12 mouse cellular contexts compared by ENCODE assay signal in genomic region chr5:120505781-120506180, GRCm38 (mm10). TPM values are rescaled to one million over a fixed set of nuclear protein-coding genes. Genes with fewer than 3 reads are reported as not detected.
DNase-seq lines count a peak whose midpoint lies in the region; ATAC-seq and TF ChIP-seq lines count a peak whose summit lies in the region.
"Had no signal": no experiment of that assay in that cellular context is flagged by ENCODE, and none has a peak within 500 bp of the region (broad histone marks: within the 10 kb centered on the region; RNA-seq: fewer than 3 reads in every experiment).

No protein-coding gene starts in this region.

- no peak for TF ChIP-seq CTCF in stomach, postnatal 0 days (IDR thresholded peaks at IDR 0.05; ENCODE audit: low read depth)
- no peak for TF ChIP-seq CTCF in intestine, postnatal 0 days (IDR thresholded peaks at IDR 0.05; ENCODE audit: low read depth)

- no peaks in the 10 kb centered on the region for H3K9me3 ChIP-seq in heart, embryonic 15.5 days (replicated peaks)
- H3K9me3 ChIP-seq in stomach, embryonic 15.5 days: no peaks in the 10 kb centered on the region
- H3K9me3 ChIP-seq in stomach, postnatal 0 days (ENCODE audit: control insufficient read depth, low read length): no peaks in the 10 kb centered on the region
- no peaks in the 10 kb centered on the region for H3K9me3 ChIP-seq in intestine, postnatal 0 days (ENCODE audit: control insufficient read depth)
- no peaks in the 10 kb centered on the region for H3K9me3 ChIP-seq in stomach, embryonic 16.5 days (replicated peaks; ENCODE audit: control insufficient read depth, low read length)
- H3K9me3 ChIP-seq: midbrain, embryonic 15.5 days had no signal

- intact Hi-C loops in heart, postnatal 36 days (cut with DNase I): loop anchor here (1.0 to 10.0 kb wide), 2 partner anchors 100 to 239 kb away; partner anchors contain the start of gene Oas2

- no peak for DNase-seq in heart, postnatal 36 days
- DNase-seq in stomach, postnatal 0 days (ENCODE audit: low spot score): no peak
- no peak for DNase-seq in retina, embryonic 14.5 days (ENCODE audit: low spot score)
- DNase-seq in thymus, postnatal 14 days: no peak

- no peak for ATAC-seq in heart, embryonic 15.5 days (replicated peaks; ENCODE audit: insufficient number of reproducible peaks, insufficient read depth, low FRiP score, low read depth)
- no peak for ATAC-seq in stomach, embryonic 15.5 days (ENCODE audit: insufficient read depth, low FRiP score, low read depth)
- ATAC-seq in stomach, postnatal 0 days (ENCODE audit: low FRiP score, low TSS enrichment): no peak
- no peak for ATAC-seq in intestine, postnatal 0 days
- no peak for ATAC-seq in stomach, embryonic 16.5 days (ENCODE audit: insufficient read depth, low FRiP score)
- ATAC-seq: midbrain, embryonic 15.5 days had no signal

- no peak for TF ChIP-seq EP300 in stomach, postnatal 0 days (optimal IDR thresholded peaks at IDR 0.05)

- no peak overlapping the region for H3K4me3 ChIP-seq in heart, embryonic 15.5 days
- no peak overlapping the region for H3K4me3 ChIP-seq in stomach, embryonic 15.5 days (replicated peaks)
- no peak overlapping the region for H3K4me3 ChIP-seq in stomach, postnatal 0 days (ENCODE audit: low read depth, low read length)
- no peak overlapping the region for H3K4me3 ChIP-seq in intestine, postnatal 0 days (ENCODE audit: low read depth, low read length)
- H3K4me3 ChIP-seq in stomach, embryonic 16.5 days (replicated peaks; ENCODE audit: low read length): no peak overlapping the region
- H3K4me3 ChIP-seq: left cerebral cortex, adult 2 months; midbrain, embryonic 15.5 days had no signal

- H3K36me3 ChIP-seq in heart, embryonic 15.5 days: no peaks in the 10 kb centered on the region
- no peaks in the 10 kb centered on the region for H3K36me3 ChIP-seq in stomach, embryonic 15.5 days
- H3K36me3 ChIP-seq in stomach, postnatal 0 days (ENCODE audit: control insufficient read depth, insufficient read depth, low read length): no peaks in the 10 kb centered on the region
- H3K36me3 ChIP-seq in intestine, postnatal 0 days (ENCODE audit: control insufficient read depth, insufficient read depth): no peaks in the 10 kb centered on the region
- no peaks in the 10 kb centered on the region for H3K36me3 ChIP-seq in stomach, embryonic 16.5 days (ENCODE audit: control insufficient read depth, insufficient read depth, low read length)
- H3K36me3 ChIP-seq: midbrain, embryonic 15.5 days had no signal

- peaks cover 26% of the 10 kb centered on the region for H3K4me1 ChIP-seq in heart, embryonic 15.5 days (replicated peaks)
- peaks cover 26% of the 10 kb centered on the region for H3K4me1 ChIP-seq in stomach, embryonic 15.5 days
- H3K4me1 ChIP-seq in stomach, postnatal 0 days (replicated peaks; ENCODE audit: control insufficient read depth, insufficient read depth): 0 out of 2 replicates have a peak, but pooled peaks cover 6% of the 10 kb centered on the region
- H3K4me1 ChIP-seq in intestine, postnatal 0 days (replicated peaks; ENCODE audit: control insufficient read depth, insufficient read depth, low read length): 0 out of 2 replicates have a peak, but pooled peaks cover 5% of the 10 kb centered on the region
- H3K4me1 ChIP-seq in stomach, embryonic 16.5 days (ENCODE audit: control insufficient read depth, insufficient read depth, low read length): peaks cover 17% of the 10 kb centered on the region

- H3K4me2 ChIP-seq in heart, embryonic 15.5 days: peak overlapping the region; percentile 17; the same call in 1 of the 2 replicates
- peak overlapping the region; percentile 35; the same call in 1 of the 2 replicates for H3K4me2 ChIP-seq in stomach, embryonic 15.5 days
- no peak overlapping the region for H3K4me2 ChIP-seq in stomach, postnatal 0 days (replicated peaks; ENCODE audit: low read depth)
- peak overlapping the region; percentile 41 for H3K4me2 ChIP-seq in intestine, postnatal 0 days (replicated peaks; ENCODE audit: low read depth)
- H3K4me2 ChIP-seq in stomach, embryonic 16.5 days (ENCODE audit: low read depth, low read length): peak overlapping the region; percentile 19; the same call in 1 of the 2 replicates
- H3K4me2 ChIP-seq: midbrain, embryonic 15.5 days had no signal

- no peaks in the 10 kb centered on the region for H3K27me3 ChIP-seq in heart, embryonic 15.5 days
- H3K27me3 ChIP-seq in stomach, embryonic 15.5 days (replicated peaks): no peaks in the 10 kb centered on the region
- H3K27me3 ChIP-seq in stomach, postnatal 0 days (ENCODE audit: control insufficient read depth, insufficient read depth, low read length): no peaks in the 10 kb centered on the region
- no peaks in the 10 kb centered on the region for H3K27me3 ChIP-seq in intestine, postnatal 0 days (replicated peaks; ENCODE audit: control insufficient read depth, insufficient read depth, low read length)
- no peaks in the 10 kb centered on the region for H3K27me3 ChIP-seq in stomach, embryonic 16.5 days (ENCODE audit: control insufficient read depth, insufficient read depth, low read length)
- H3K27me3 ChIP-seq: midbrain, embryonic 15.5 days had no signal

- no peak overlapping the region for H3K27ac ChIP-seq in heart, embryonic 15.5 days
- H3K27ac ChIP-seq in stomach, embryonic 15.5 days: no peak overlapping the region
- H3K27ac ChIP-seq in stomach, postnatal 0 days (replicated peaks): no peak overlapping the region
- H3K27ac ChIP-seq in intestine, postnatal 0 days (ENCODE audit: low read depth, low read length): no peak overlapping the region
- H3K27ac ChIP-seq in stomach, embryonic 16.5 days (ENCODE audit: low read length): no peak overlapping the region
- H3K27ac ChIP-seq: left cerebral cortex, adult 2 months; midbrain, embryonic 15.5 days had no signal

- no peak overlapping the region for H3K9ac ChIP-seq in heart, embryonic 15.5 days
- no peak overlapping the region for H3K9ac ChIP-seq in stomach, embryonic 15.5 days
- H3K9ac ChIP-seq in stomach, postnatal 0 days (ENCODE audit: low read length): no peak overlapping the region
- H3K9ac ChIP-seq in intestine, postnatal 0 days (ENCODE audit: low read depth, low read length): no peak overlapping the region
- H3K9ac ChIP-seq in stomach, embryonic 16.5 days (ENCODE audit: low read length): peak overlapping the region; percentile 46
- H3K9ac ChIP-seq: midbrain, embryonic 15.5 days had no signal

- WGBS in heart, embryonic 15.5 days: 66% methylated on average over 9 of the region's 9 CpGs
- 60% methylated on average over 9 of the region's 9 CpGs for WGBS in stomach, embryonic 15.5 days
- 55% methylated on average over 9 of the region's 9 CpGs for WGBS in stomach, postnatal 0 days
- WGBS in intestine, postnatal 0 days: 57% methylated on average over 9 of the region's 9 CpGs
- 63% methylated on average over 9 of the region's 9 CpGs for WGBS in stomach, embryonic 16.5 days

RNA-seq across cellular contexts. Expression of gene Plbd2, which starts 2.4 kb away (rescaled TPM):
- polyA plus RNA-seq in heart, embryonic 15.5 days (2015; fragmentation: Nextera tagmentation; extraction: Ambion mirVana): 40.8 and 49.6 TPM in 2 replicates
- total RNA-seq in heart, postnatal 36 days (2021): 10 to 100 TPM; 37.3 to 49.8 TPM
- polyA plus RNA-seq in stomach, embryonic 15.5 days (2015; fragmentation: Nextera tagmentation; extraction: Ambion mirVana): 51.5 and 53.5 TPM in 2 replicates
- polyA plus RNA-seq in stomach, postnatal 0 days (2015; fragmentation: Nextera tagmentation; extraction: Ambion mirVana): 42.6 and 45.9 TPM in 2 replicates
- 63.6 and 67.2 TPM in 2 replicates for polyA plus RNA-seq in intestine, postnatal 0 days (2015; fragmentation: Nextera tagmentation; extraction: Ambion mirVana)
- 37.1 and 40.3 TPM in 2 replicates for polyA plus RNA-seq in stomach, embryonic 16.5 days (2015; fragmentation: Nextera tagmentation; extraction: Ambion mirVana)

RNA-seq across cellular contexts. Expression of gene Slc8b1, which starts 5.2 kb away (rescaled TPM):
- polyA plus RNA-seq in heart, embryonic 15.5 days (2015; fragmentation: Nextera tagmentation; extraction: Ambion mirVana): 2.7 and 5.0 TPM in 2 replicates
- 10 to 100 TPM; 12.5 to 13.9 TPM for total RNA-seq in heart, postnatal 36 days (2021)
- 6.2 and 8.3 TPM in 2 replicates for polyA plus RNA-seq in stomach, embryonic 15.5 days (2015; fragmentation: Nextera tagmentation; extraction: Ambion mirVana)
- 4.9 and 5.2 TPM in 2 replicates for polyA plus RNA-seq in stomach, postnatal 0 days (2015; fragmentation: Nextera tagmentation; extraction: Ambion mirVana)
- 4.1 and 4.4 TPM in 2 replicates for polyA plus RNA-seq in intestine, postnatal 0 days (2015; fragmentation: Nextera tagmentation; extraction: Ambion mirVana)
- polyA plus RNA-seq in stomach, embryonic 16.5 days (2015; fragmentation: Nextera tagmentation; extraction: Ambion mirVana): 8.6 and 9.2 TPM in 2 replicates

RNA-seq across cellular contexts. Expression of gene Sds, which starts 29.5 kb away (rescaled TPM):
- 0.33 TPM in 1 of 2 replicates, not detected in the other for polyA plus RNA-seq in heart, embryonic 15.5 days (2015; fragmentation: Nextera tagmentation; extraction: Ambion mirVana)
- total RNA-seq in heart, postnatal 36 days (2021): 1 to 10 TPM; 1.2 to 2.2 TPM
- polyA plus RNA-seq in stomach, embryonic 15.5 days (2015; fragmentation: Nextera tagmentation; extraction: Ambion mirVana): 0.36 and 0.52 TPM in 2 replicates
- not detected in 2 replicates for polyA plus RNA-seq in stomach, postnatal 0 days (2015; fragmentation: Nextera tagmentation; extraction: Ambion mirVana)
- not detected in 2 replicates for polyA plus RNA-seq in intestine, postnatal 0 days (2015; fragmentation: Nextera tagmentation; extraction: Ambion mirVana)
- 0.18 and 0.70 TPM in 2 replicates for polyA plus RNA-seq in stomach, embryonic 16.5 days (2015; fragmentation: Nextera tagmentation; extraction: Ambion mirVana)
- total RNA-seq: CH12.LX had no signal
- polyA plus RNA-seq: gonadal fat pad, adult 2 months; midbrain, embryonic 15.5 days had no signal

RNA-seq across cellular contexts. Expression of gene Sdsl, which starts 33.2 kb away (rescaled TPM):
- polyA plus RNA-seq in heart, embryonic 15.5 days (2015; fragmentation: Nextera tagmentation; extraction: Ambion mirVana): 14.3 and 15.8 TPM in 2 replicates
- total RNA-seq in heart, postnatal 36 days (2021): 1 to 10 TPM; 8.3 to 9.1 TPM
- polyA plus RNA-seq in stomach, embryonic 15.5 days (2015; fragmentation: Nextera tagmentation; extraction: Ambion mirVana): 15.9 and 19.4 TPM in 2 replicates
- polyA plus RNA-seq in stomach, postnatal 0 days (2015; fragmentation: Nextera tagmentation; extraction: Ambion mirVana): 16.2 and 16.8 TPM in 2 replicates
- polyA plus RNA-seq in intestine, postnatal 0 days (2015; fragmentation: Nextera tagmentation; extraction: Ambion mirVana): 21.2 and 21.5 TPM in 2 replicates
- polyA plus RNA-seq in stomach, embryonic 16.5 days (2015; fragmentation: Nextera tagmentation; extraction: Ambion mirVana): 16.4 and 16.7 TPM in 2 replicates
